Mouse (Mus musculus): ENCODE data around the gene Atad5.
"Not testable (repeated sequence)": the region's sequence is repeated elsewhere in the genome, so short reads cannot be mapped to it uniquely, and the experiment has no call there.

- TF ChIP-seq CTCF (IDR thresholded peaks at IDR 0.05; ENCODE audit: extremely low read depth, insufficient read length, insufficient replicate concordance, low read depth, low read length); POLR2A (IDR thresholded peaks at IDR 0.05; ENCODE audit: low read depth, low read length): not testable (repeated sequence)
These were observed 59.8 kb downstream of the Atad5 start for GRCm38 (mm10) chr11:80148974-80149373.

All from small intestine, adult 2 months (tissue).